In the genomic region with DNA sequence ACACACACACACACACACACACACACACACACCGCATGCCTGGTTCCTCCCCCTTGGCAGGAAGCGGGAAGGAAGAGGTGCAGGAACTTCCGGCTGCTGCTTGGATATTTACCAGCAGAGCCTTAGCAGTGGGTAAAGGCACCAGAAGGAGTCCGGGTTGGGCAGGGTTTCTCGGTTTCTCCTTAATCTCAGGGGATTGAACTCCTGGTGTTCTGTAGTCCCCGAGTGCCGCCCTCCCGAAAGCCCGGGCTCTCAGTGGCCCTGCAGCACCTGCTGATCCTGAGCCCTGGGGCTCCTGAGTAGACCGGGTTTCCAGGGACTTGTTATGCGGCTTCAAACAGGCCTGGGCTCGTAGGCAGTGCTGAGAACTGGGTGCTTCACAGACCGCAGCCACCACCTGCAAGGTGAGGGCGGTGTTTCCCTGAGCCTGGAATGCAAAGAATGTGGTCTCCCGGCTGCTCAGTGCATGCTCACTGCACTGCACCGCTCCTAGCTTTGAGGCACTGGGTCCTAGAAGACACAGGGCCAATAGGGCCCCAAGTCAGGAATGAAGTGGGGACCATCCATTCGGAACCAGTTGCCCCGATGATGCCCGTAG, we compare ENCODE assay signal across 8 mouse cellular contexts. TPM values are rescaled to one million over a fixed set of nuclear protein-coding genes. Genes with fewer than 3 reads are reported as not detected.
DNase-seq lines count a peak whose midpoint lies in the region; ATAC-seq and TF ChIP-seq lines count a peak whose summit lies in the region.

Prkx (minus strand) TSS at position 41 of the 598 bp plus-strand sequence.

- peak within 1 kb of the TSS; percentile 63 for H3K4me2 ChIP-seq in intestine, embryonic 15.5 days (replicated peaks)
- peak within 1 kb of the TSS; percentile 68 for H3K4me2 ChIP-seq in liver, embryonic 14.5 days (ENCODE audit: low read depth)
- H3K4me2 ChIP-seq in neural tube, embryonic 15.5 days: peak within 1 kb of the TSS; percentile 68

- no peaks in the 10 kb centered on the region for H3K36me3 ChIP-seq in intestine, embryonic 15.5 days
- H3K36me3 ChIP-seq in liver, embryonic 14.5 days (replicated peaks; ENCODE audit: control insufficient read depth, insufficient read depth, low read depth): no peaks in the 10 kb centered on the region
- H3K36me3 ChIP-seq in neural tube, embryonic 15.5 days: no peaks in the 10 kb centered on the region

- H3K27me3 ChIP-seq in intestine, embryonic 15.5 days (replicated peaks): no peaks in the 10 kb centered on the region
- H3K27me3 ChIP-seq in liver, embryonic 14.5 days (ENCODE audit: control insufficient read depth, insufficient read depth, low read length): no peaks in the 10 kb centered on the region
- H3K27me3 ChIP-seq in neural tube, embryonic 15.5 days (replicated peaks): no peaks in the 10 kb centered on the region

- TF ChIP-seq EP300 in liver, embryonic 14.5 days (IDR thresholded peaks at IDR 0.05; ENCODE audit: low read depth): no peak

- H3K9ac ChIP-seq in intestine, embryonic 15.5 days: peak within 1 kb of the TSS; percentile 50
- peak within 1 kb of the TSS; percentile 43 for H3K9ac ChIP-seq in liver, embryonic 14.5 days (replicated peaks)
- peak within 1 kb of the TSS; percentile 61 for H3K9ac ChIP-seq in neural tube, embryonic 15.5 days (replicated peaks)

- TF ChIP-seq CTCF in liver, embryonic 14.5 days (IDR thresholded peaks at IDR 0.05; ENCODE audit: low read depth): no peak

- peak; percentile 22 to 44 for DNase-seq in left cerebral cortex, adult 8-10 months (ENCODE audit: low spot score in 2 of 2)
- DNase-seq in left cerebral cortex, adult 11 months (ENCODE audit: low spot score): no peak
- no peak for DNase-seq in adrenal gland, postnatal 25 days
- DNase-seq in forelimb bud, embryonic 11.5 days (ENCODE audit: low read depth, low spot score): peak; percentile 35
- peak in 2 of 3 experiments; percentile 17 to 24 for DNase-seq in liver, embryonic 14.5 days (ENCODE audit: low read depth in 3 of 3, low spot score in 3 of 3)
- no peak for DNase-seq in gastrocnemius, adult 18-20 months (ENCODE audit: low spot score)

- H3K4me3 ChIP-seq in intestine, embryonic 15.5 days (replicated peaks): peak within 1 kb of the TSS; percentile 54
- H3K4me3 ChIP-seq in liver, embryonic 14.5 days (ENCODE audit: insufficient read depth in 1 of 2, low read depth in 2 of 2, low read length in 2 of 2): peak within 1 kb of the TSS; percentile 65 to 69
- peak within 1 kb of the TSS; percentile 60 for H3K4me3 ChIP-seq in neural tube, embryonic 15.5 days (replicated peaks)

- no peaks in the 10 kb centered on the region for H3K4me1 ChIP-seq in intestine, embryonic 15.5 days (replicated peaks)
- H3K4me1 ChIP-seq in liver, embryonic 14.5 days (replicated peaks; ENCODE audit: control insufficient read depth in 2 of 2, insufficient read depth in 2 of 2, low read length in 1 of 2): 0 out of 4 replicates have a peak, but pooled peaks cover 0 to 2% of the 10 kb centered on the region in 2 experiments
- peaks cover 17% of the 10 kb centered on the region for H3K4me1 ChIP-seq in neural tube, embryonic 15.5 days

- no peaks in the 10 kb centered on the region for H3K9me3 ChIP-seq in intestine, embryonic 15.5 days
- no peaks in the 10 kb centered on the region for H3K9me3 ChIP-seq in liver, embryonic 14.5 days (ENCODE audit: control insufficient read depth, low read length)
- H3K9me3 ChIP-seq in neural tube, embryonic 15.5 days (replicated peaks): no peaks in the 10 kb centered on the region

- ATAC-seq in intestine, embryonic 15.5 days: peak; percentile 87
- ATAC-seq in liver, embryonic 14.5 days (ENCODE audit: insufficient read depth): peak; percentile 73
- peak; percentile 86 for ATAC-seq in neural tube, embryonic 15.5 days (ENCODE audit: low FRiP score)

- H3K27ac ChIP-seq in intestine, embryonic 15.5 days: peak within 1 kb of the TSS; percentile 74
- no peak within 1 kb of the TSS for H3K27ac ChIP-seq in liver, embryonic 14.5 days
- peak within 1 kb of the TSS; percentile 83 for H3K27ac ChIP-seq in neural tube, embryonic 15.5 days (replicated peaks)

- WGBS in intestine, embryonic 15.5 days: 23% methylated on average over 18 of the region's 19 CpGs
- WGBS in liver, embryonic 14.5 days (ENCODE audit: insufficient replicate concordance): 14% methylated on average over 15 of the region's 19 CpGs
- 24% methylated on average over 15 of the region's 19 CpGs for WGBS in neural tube, embryonic 15.5 days

RNA-seq across cellular contexts. Expression of gene Prkx, which starts in this region (rescaled TPM):
- 10 to 100 TPM in 3 of 4 experiments, 1 to 10 TPM in 1; 9.9 to 11.3 (median 10.6) TPM for total RNA-seq in left cerebral cortex, adult 8-10 months (2022)
- total RNA-seq in adrenal gland, postnatal 25 days (2021): 12.6 and 15.1 TPM in 2 replicates
- 8.7 and 9.2 TPM in 2 replicates for polyA plus RNA-seq in intestine, embryonic 15.5 days (2015; fragmentation: Nextera tagmentation; extraction: Ambion mirVana)
- 0.67 and 0.99 TPM in 2 replicates for polyA plus RNA-seq in liver, embryonic 14.5 days (2012; rRNA removed)
- 1.3 TPM in 2 replicates for polyA plus RNA-seq in liver, embryonic 14.5 days (2014; fragmentation: Nextera tagmentation; extraction: Ambion mirVana)
- polyA plus RNA-seq in neural tube, embryonic 15.5 days (2015; fragmentation: Nextera tagmentation; extraction: Ambion mirVana): 21.8 and 22.3 TPM in 2 replicates
- 1 to 10 TPM; 7.6 to 7.7 TPM for total RNA-seq in gastrocnemius, adult 18-20 months (2021)

Comparison
In these comparisons a context has a peak if more than half of its experiments do, and no peak if none do; other contexts are left out.
1. DNase-seq: peak in left cerebral cortex, adult 8-10 months (2 of 2), forelimb bud, embryonic 11.5 days (single experiment) and liver, embryonic 14.5 days (2 of 3); none in left cerebral cortex, adult 11 months (single experiment), adrenal gland, postnatal 25 days (single experiment) and gastrocnemius, adult 18-20 months (single experiment).
2. Peak in every context shown above with its lines, with median percentiles within 50 percentile points of each other: ATAC-seq, H3K4me2 ChIP-seq, H3K4me3 ChIP-seq and H3K9ac ChIP-seq.